Mouse (Mus musculus): ENCODE measurements around the gene Cacng2.

Cacng2 gene

GRCm38 (mm10) chr15:78119704-78120103 is at the start of gene Cacng2:
Gene Cacng2, minus strand, starts transcription at chr15:78120028.
- peak; percentile 23 for DNase-seq (ENCODE audit: extremely low read depth, low read depth, low spot score)

DNA sequence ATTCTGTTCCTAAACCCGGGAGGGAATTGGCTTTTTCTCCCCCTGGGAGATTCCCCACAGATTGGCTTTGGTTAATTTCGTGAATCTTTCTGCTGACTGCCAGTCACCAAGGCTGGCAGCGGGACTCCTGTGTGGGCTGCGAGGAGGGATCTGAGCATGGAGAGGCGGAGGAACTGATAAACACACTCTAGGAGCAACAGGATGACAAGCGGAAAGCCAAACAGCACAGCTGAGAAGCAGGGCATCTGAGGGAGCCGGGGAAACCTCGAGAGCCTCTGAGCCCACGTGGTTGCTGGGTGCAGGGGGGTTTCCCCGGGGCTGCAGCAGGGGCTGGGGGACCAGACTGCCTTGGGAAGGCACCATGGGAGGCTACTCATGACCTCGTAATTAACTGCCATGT is 49.7 kb upstream of the Cacng2 start:
- no peak for DNase-seq (ENCODE audit: extremely low read depth, low read depth, low spot score)

- no peak for DNase-seq (ENCODE audit: extremely low read depth, low read depth, low spot score)
These were observed 45.5 kb upstream of the Cacng2 start for GRCm38 (mm10) chr15:78165292-78165691.

DNA sequence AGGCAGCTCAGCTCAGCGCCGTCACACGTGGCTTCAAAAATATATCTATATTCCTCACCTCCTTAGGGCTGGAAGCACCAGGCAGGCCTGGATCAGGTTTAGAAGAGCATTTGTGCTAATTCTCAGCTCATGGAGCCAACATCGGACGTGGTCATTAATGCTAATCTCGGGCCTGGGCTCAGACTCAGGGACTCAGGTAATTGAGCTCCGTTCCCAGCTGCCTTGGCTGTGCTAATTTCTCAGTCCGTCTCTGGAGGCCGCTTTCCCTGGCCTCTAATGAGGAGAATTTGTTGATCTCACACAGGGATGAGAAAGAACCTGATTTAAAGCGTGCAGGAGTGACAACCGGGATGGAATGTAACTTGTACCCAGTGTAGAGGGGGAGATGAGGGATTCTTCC is 44.6 kb upstream of the Cacng2 start:
- no peak for DNase-seq (ENCODE audit: extremely low read depth, low read depth, low spot score)

- DNase-seq (ENCODE audit: extremely low read depth, low read depth, low spot score), result no peak
These were observed 42.1 kb upstream of the Cacng2 start for GRCm38 (mm10) chr15:78161946-78162345.

GRCm38 (mm10) chr15:78158335-78158734 is 38.5 kb upstream of the Cacng2 start:
- no peak for DNase-seq (ENCODE audit: extremely low read depth, low read depth, low spot score)

DNA sequence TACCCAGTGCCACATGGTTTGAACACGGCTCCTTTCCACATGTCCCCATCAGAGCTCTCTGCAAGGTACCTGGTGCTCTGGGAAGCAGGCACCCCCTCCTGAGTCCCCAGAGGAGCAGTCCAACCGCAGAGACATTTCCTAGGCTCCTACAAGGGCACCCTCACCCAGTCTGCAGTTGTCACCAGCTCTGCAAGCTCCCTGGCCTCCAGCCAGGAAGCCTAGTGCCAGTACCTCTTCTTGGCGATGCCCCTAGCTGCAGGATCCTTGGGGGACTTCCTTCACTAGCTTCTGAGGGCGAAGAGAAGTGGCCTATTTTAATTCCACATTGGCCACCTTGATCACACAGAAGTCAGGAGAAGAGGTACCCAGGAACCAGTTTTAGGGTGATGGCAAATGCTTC is 38.0 kb upstream of the Cacng2 start:
- no peak for DNase-seq (ENCODE audit: extremely low read depth, low read depth, low spot score)

DNA sequence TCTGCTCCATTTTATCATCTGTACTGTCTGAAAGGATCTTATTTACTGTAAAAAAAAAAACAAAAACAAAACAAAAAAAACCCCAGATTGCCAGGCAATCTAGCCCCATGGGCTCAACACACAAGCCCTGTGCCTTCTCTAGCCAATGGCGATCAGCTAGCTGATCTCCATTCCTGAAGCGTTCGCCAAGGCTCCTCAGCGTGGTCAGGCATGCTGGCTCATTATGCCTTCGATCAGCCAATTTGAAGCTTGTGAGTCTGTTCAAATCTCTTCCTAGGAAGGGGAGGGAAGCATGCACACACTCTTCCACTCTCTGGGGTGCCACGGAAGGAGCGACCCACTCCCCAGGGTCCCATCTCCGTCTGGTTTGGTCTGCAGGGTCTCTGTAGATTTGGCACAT is 37.5 kb upstream of the Cacng2 start:
- DNase-seq (ENCODE audit: extremely low read depth, low read depth, low spot score), result no peak

DNA sequence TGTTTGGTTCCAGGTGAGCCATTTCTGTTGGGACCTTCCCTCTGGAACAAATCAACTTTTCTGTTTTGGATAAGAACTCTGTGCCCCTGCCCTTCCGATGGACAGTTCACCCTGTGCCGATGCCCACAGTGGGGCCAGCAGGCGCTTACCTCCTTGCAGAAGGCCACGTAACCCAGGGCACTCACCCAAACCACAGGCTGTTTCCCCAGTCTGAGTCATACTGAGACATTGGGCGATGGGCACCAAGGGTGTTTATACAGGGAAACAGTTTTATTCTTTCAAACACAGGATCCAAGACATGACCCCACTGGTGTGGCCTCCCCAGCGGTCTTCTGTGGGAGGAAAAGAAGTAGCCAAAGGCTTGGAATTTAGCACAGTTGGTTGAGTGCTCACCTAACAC is 35.6 kb upstream of the Cacng2 start:
- no peak for DNase-seq (ENCODE audit: extremely low read depth, low read depth, low spot score)

DNA sequence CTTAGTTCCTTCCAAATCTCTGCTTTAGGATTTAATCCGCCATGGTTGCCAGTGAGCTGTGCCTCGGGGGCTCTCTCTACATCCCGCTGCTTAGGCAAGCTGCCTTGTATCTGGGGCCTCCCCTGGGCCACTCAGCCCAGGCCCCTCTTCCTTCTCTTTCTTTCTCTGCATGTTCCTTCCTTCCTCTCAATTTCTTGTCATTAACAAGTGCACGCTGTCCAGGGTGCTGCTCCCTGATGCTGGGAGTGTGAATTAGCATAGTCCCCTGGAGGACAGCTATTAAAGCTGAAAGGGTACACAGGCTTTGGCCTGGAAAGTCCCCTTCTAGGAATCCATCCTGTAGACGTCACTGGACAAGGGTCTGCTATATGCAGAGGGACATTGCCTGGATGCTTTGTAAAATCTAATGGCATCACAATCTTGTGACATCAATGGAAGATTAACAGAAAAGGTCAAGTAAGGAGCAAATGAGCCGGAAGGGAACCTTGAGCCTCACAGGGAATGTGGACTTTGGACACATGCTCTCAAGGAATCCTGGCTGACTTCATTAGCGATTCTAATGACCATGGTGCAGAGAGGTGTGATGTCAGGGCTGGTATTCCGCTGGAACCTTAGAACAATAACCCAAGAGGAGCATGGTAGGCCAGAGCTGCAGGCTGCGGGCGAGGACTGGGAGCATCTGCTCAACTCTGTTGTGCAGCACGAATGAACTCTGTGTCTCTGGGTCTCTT is 33.4 kb upstream of the Cacng2 start:
- DNase-seq (ENCODE audit: extremely low read depth, low read depth, low spot score), result no peak

DNA sequence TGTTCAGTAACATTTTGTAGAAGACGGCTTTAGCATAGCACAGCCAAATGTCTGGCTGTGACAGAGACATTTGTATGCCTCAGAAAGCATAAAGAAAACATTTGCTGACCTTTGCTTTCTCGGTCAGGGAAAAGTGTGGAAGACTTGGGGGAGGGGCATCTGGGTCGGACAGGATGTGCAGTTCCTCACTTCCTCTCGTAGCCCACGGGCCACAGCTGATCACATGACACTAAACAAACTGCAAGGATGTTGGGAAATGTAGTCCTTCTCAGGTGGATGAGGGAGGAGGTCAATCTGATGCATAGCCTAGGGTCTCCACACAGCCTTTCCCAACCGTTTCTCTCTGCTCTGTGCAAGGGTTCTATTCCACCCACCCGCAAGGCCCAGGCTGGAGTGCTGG is 28.7 kb upstream of the Cacng2 start:
- DNase-seq (ENCODE audit: extremely low read depth, low read depth, low spot score), result no peak

DNA sequence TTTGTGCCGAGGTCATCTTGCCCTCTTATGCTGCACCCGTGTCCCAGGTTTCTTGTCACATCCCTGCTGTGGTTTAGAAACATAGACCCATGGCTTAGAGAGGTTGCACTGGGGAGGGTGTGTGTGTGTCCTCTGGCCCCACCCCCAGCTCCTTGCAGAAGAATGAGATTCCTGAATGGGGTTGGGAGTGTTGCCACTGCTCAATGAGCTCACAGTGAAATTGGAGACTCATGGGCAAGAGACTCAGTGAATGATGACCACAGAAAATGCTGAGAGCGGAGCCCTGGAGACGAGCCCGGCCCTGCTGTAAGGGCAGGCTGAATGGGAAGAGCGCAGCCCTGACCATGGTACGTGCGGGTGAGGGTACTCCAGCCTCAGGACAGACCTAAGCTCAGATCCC is 20.4 kb upstream of the Cacng2 start:
- no peak for DNase-seq (ENCODE audit: extremely low read depth, low read depth, low spot score)

DNA sequence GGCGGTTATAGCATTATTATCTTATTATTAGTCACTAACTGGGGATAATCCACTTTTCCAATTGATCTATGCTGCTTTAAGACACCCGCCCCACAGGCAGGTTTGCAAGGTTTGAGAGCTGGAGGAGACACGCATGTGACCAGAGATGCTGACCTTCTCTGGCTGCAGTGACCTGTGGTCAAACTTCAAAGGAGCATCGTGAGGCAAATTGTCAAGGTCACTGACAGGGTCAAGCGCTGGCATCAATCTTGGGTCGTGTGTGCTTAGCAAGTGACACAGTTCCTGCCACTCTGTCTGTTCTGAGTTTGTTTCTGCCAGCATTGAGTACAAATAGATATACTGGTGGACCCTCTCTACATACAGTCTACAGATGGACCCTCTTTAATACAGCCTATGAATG is 14.8 kb upstream of the Cacng2 start:
- no peak for DNase-seq (ENCODE audit: extremely low read depth, low read depth, low spot score)

DNA sequence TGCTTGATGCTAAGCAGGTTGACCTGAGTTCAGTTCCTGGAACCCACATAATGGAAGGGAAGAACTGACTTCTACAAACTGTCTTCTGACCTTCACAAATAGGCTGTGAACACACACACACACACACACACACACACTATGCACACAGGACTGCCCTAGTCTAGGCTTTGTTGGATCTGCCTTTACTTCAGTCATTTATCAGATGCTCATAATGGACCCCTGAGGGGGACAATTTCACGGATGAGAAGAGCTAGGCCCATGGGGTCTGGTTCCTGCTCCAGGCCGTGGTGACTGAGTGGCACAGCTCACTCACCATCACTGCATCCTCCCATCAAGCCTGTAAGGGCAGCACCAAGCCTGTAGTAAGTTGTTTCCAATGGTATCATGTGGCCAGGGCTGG is 13.6 kb upstream of the Cacng2 start:
- no peak for DNase-seq (ENCODE audit: extremely low read depth, low read depth, low spot score)

DNA sequence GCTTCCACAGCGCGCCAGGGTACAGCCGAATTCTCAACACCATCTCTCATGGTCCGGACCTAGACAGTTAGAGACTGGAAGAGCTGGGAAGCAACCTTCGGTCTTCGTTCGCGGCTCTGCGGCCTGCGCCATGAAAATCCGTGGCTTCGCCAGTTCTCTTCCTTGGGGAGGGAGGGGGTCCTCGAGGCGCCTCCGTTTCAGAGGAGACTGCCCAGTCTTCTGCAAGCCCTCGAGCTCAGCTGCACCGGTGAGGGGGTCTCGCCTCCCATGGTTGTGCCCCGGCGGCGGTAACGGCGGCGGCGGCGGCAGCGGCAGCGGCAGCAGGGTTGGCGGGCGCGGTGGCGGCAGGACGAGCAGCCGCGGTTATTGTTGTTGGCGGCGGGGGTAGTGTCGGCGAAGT is 580 bp downstream of the Cacng2 start:
- DNase-seq (ENCODE audit: extremely low read depth, low read depth, low spot score), result no peak

GRCm38 (mm10) chr15:78118275-78118995 is 1.4 kb downstream of the Cacng2 start:
- no peak for DNase-seq (ENCODE audit: extremely low read depth, low read depth, low spot score)

- DNase-seq (ENCODE audit: extremely low read depth, low read depth, low spot score), result no peak
These were observed 2.1 kb downstream of the Cacng2 start for GRCm38 (mm10) chr15:78117731-78118130.

GRCm38 (mm10) chr15:78116936-78117335 is 2.9 kb downstream of the Cacng2 start:
- no peak for DNase-seq (ENCODE audit: extremely low read depth, low read depth, low spot score)

GRCm38 (mm10) chr15:78116244-78116643 is 3.6 kb downstream of the Cacng2 start:
- no peak for DNase-seq (ENCODE audit: extremely low read depth, low read depth, low spot score)

- no peak for DNase-seq (ENCODE audit: extremely low read depth, low read depth, low spot score)
These were observed 20.3 kb downstream of the Cacng2 start for GRCm38 (mm10) chr15:78099516-78099915.

DNA sequence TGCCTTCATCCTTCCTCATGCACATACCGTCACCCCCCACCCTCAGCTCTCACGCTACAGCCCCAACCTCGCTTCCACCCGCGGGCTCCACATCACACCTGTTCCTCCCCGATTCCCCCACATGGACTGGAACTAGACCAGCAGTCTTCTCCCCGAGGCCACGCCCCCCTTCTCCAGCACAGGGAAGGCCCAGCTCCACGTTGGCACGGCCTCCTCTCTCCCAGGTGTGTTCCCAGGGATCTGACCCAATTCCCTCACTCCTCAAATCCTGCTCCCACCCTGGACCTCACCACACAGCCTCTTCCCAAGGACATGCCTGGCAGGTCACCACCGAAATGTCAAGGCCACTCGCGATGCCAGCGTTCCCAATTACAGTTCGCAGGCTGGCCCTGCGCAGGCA is 23.8 kb downstream of the Cacng2 start:
- no peak for DNase-seq (ENCODE audit: extremely low read depth, low read depth, low spot score)

DNA sequence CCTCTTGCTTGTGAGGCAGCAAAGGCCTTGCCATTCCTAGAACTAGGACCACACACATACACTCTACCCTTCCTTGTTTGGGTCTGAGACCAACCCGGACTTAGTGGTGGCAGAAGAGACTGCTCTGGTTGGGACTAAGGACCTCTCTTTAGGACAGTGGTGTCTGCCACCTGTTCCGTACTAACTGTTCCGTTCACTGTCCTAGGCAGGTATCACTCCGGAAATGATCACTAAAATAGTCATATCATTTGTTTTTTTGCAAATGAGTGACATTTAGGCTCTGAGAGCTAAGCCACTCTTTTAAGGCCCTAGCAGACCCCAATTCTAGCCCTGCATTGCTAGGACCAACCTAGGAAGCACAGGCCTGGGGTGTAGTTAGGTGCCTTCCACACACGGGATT is 26.2 kb downstream of the Cacng2 start:
- no peak for DNase-seq (ENCODE audit: extremely low read depth, low read depth, low spot score)

Data from fat pad, adult 2 months (tissue).